Mouse (Mus musculus): ENCODE measurements at regions not wholly inside any gene's neighbourhood (a gene's known extent, or its start where the extent isn't known, plus 50 kb on each side); places are given as distances from the start of the nearest gene placed in this dataset. TPM values are rescaled to one million over a fixed set of nuclear protein-coding genes. Genes with fewer than 3 reads are reported as not detected.

- H3K27me3 ChIP-seq (ENCODE audit: control insufficient read depth, insufficient read depth, low read depth, low read length) = no peaks in the 10 kb centered on the region
- no peak overlapping the region for H3K4me2 ChIP-seq (ENCODE audit: low read length)
- no peak overlapping the region for H3K27ac ChIP-seq (ENCODE audit: low read length)
- no peaks in the 10 kb centered on the region for H3K4me1 ChIP-seq (ENCODE audit: control insufficient read depth, insufficient read depth, low read length)
- no peak overlapping the region for H3K4me3 ChIP-seq (ENCODE audit: low read depth, low read length)
- H3K36me3 ChIP-seq (ENCODE audit: control insufficient read depth, insufficient read depth, low read length) = no peaks in the 10 kb centered on the region
- H3K9me3 ChIP-seq (replicated peaks; ENCODE audit: control insufficient read depth, low read length, poor library complexity, severe bottlenecking) = no peaks in the 10 kb centered on the region
- WGBS = 97% methylated on average over 3 of the region's 3 CpGs
- H3K9ac ChIP-seq (ENCODE audit: low read depth, low read length) = no peak overlapping the region
- no peak for ATAC-seq
These were observed 73.7 kb upstream of the Gm9747 start for GRCm38 (mm10) chr1:82159201-82159600.

- no peaks in the 10 kb centered on the region for H3K4me1 ChIP-seq (ENCODE audit: control insufficient read depth, insufficient read depth, low read length)
- H3K27me3 ChIP-seq (ENCODE audit: control insufficient read depth, insufficient read depth, low read depth, low read length) = no peaks in the 10 kb centered on the region
- no peak overlapping the region for H3K4me2 ChIP-seq (ENCODE audit: low read length)
- H3K9ac ChIP-seq (ENCODE audit: low read depth, low read length) = no peak overlapping the region
- H3K4me3 ChIP-seq (ENCODE audit: low read depth, low read length) = no peak overlapping the region
- H3K36me3 ChIP-seq (ENCODE audit: control insufficient read depth, insufficient read depth, low read length) = no peaks in the 10 kb centered on the region
- WGBS = 90% methylated on average over 6 of the region's 6 CpGs
- ATAC-seq = no peak
- H3K27ac ChIP-seq (ENCODE audit: low read length) = no peak overlapping the region
- H3K9me3 ChIP-seq (replicated peaks; ENCODE audit: control insufficient read depth, low read length, poor library complexity, severe bottlenecking) = no peaks in the 10 kb centered on the region
These were observed 70.0 kb upstream of the Gm9747 start for GRCm38 (mm10) chr1:82162926-82163325.

- Histone ChIP-seq H3K4me1 (ENCODE audit: control insufficient read depth, insufficient read depth, low read length) (no peaks in the 10 kb centered on the region), H3K4me3 (ENCODE audit: low read depth, low read length) (no peak overlapping the region), H3K4me2 (ENCODE audit: low read length) (no peak overlapping the region), H3K27ac (ENCODE audit: low read length) (no peak overlapping the region), H3K9me3 (replicated peaks; ENCODE audit: control insufficient read depth, low read length, poor library complexity, severe bottlenecking) (no peaks in the 10 kb centered on the region), H3K27me3 (ENCODE audit: control insufficient read depth, insufficient read depth, low read depth, low read length) (no peaks in the 10 kb centered on the region), H3K36me3 (ENCODE audit: control insufficient read depth, insufficient read depth, low read length) (no peaks in the 10 kb centered on the region), H3K9ac (ENCODE audit: low read depth, low read length) (no peak overlapping the region)
- WGBS = 80% methylated on average over 4 of the region's 4 CpGs
- ATAC-seq = no peak
These were observed 64.8 kb upstream of the Gm9747 start for GRCm38 (mm10) chr1:82168158-82168557.

GRCm38 (mm10) chr1:82168949-82169348, 64.0 kb upstream of the Gm9747 start:
- no peak for ATAC-seq
- Histone ChIP-seq H3K27me3 (ENCODE audit: control insufficient read depth, insufficient read depth, low read depth, low read length) (no peaks in the 10 kb centered on the region), H3K9me3 (replicated peaks; ENCODE audit: control insufficient read depth, low read length, poor library complexity, severe bottlenecking) (no peaks in the 10 kb centered on the region), H3K4me2 (ENCODE audit: low read length) (no peak overlapping the region), H3K27ac (ENCODE audit: low read length) (no peak overlapping the region), H3K4me3 (ENCODE audit: low read depth, low read length) (no peak overlapping the region), H3K4me1 (ENCODE audit: control insufficient read depth, insufficient read depth, low read length) (no peaks in the 10 kb centered on the region), H3K9ac (ENCODE audit: low read depth, low read length) (no peak overlapping the region), H3K36me3 (ENCODE audit: control insufficient read depth, insufficient read depth, low read length) (no peaks in the 10 kb centered on the region)
- WGBS = 97% methylated on average over 2 of the region's 2 CpGs

- WGBS = 83% methylated on average over 1 of the region's 1 CpGs
- Histone ChIP-seq H3K9me3 (replicated peaks; ENCODE audit: control insufficient read depth, low read length, poor library complexity, severe bottlenecking) (no peaks in the 10 kb centered on the region), H3K27me3 (ENCODE audit: control insufficient read depth, insufficient read depth, low read depth, low read length) (no peaks in the 10 kb centered on the region), H3K9ac (ENCODE audit: low read depth, low read length) (no peak overlapping the region), H3K4me3 (ENCODE audit: low read depth, low read length) (no peak overlapping the region), H3K4me2 (ENCODE audit: low read length) (no peak overlapping the region), H3K36me3 (ENCODE audit: control insufficient read depth, insufficient read depth, low read length) (no peaks in the 10 kb centered on the region), H3K27ac (ENCODE audit: low read length) (no peak overlapping the region), H3K4me1 (ENCODE audit: control insufficient read depth, insufficient read depth, low read length) (no peaks in the 10 kb centered on the region)
- no peak for ATAC-seq
These were observed 52.5 kb upstream of the Gm9747 start for GRCm38 (mm10) chr1:82180427-82180826.

Small RNA genes in the stretch of these regions (microRNA-seq; reads per million reads assigned to microRNA genes)
- not detected for gene Mir6344

All from midbrain, embryonic 16.5 days (tissue).